Mouse (Mus musculus): ENCODE measurements around the gene Pigr. TPM values are rescaled to one million over a fixed set of nuclear protein-coding genes. Genes with fewer than 3 reads are reported as not detected.

Pigr gene
- polyA plus RNA-seq, 1 experiment: not detected

GRCm38 (mm10) chr1:130849530-130850214 is 23.2 kb downstream of the Pigr start:
- no peak for TF ChIP-seq CTCF (IDR thresholded peaks at IDR 0.05; ENCODE audit: borderline replicate concordance, insufficient read depth, low read length)
- TF ChIP-seq POLR2A (IDR thresholded peaks at IDR 0.05; ENCODE audit: low read depth, low read length): no peak
- Histone ChIP-seq H3K27ac (ENCODE audit: insufficient read depth, low read length) (no peak overlapping the region), H3K4me3 (ENCODE audit: insufficient read depth, low read length) (no peak overlapping the region)

GRCm38 (mm10) chr1:130850405-130850804 is 23.9 kb downstream of the Pigr start:
- Histone ChIP-seq H3K4me3 (ENCODE audit: insufficient read depth, low read length) (no peak overlapping the region), H3K27ac (ENCODE audit: insufficient read depth, low read length) (no peak overlapping the region), H3K4me1 (ENCODE audit: control insufficient read depth, insufficient read depth, low read length) (no peaks in the 10 kb centered on the region)
- TF ChIP-seq CTCF (IDR thresholded peaks at IDR 0.05; ENCODE audit: borderline replicate concordance, insufficient read depth, low read length): no peak
- TF ChIP-seq POLR2A (IDR thresholded peaks at IDR 0.05; ENCODE audit: low read depth, low read length): no peak

More at GRCm38 (mm10) chr1:130849530-130850214, 23.2 kb downstream of the Pigr start:
- no peaks in the 10 kb centered on the region for H3K4me1 ChIP-seq (ENCODE audit: control insufficient read depth, insufficient read depth, low read length)

GRCm38 (mm10) chr1:130854819-130855218 is 28.3 kb downstream of the Pigr start:
- Histone ChIP-seq H3K4me1 (ENCODE audit: control insufficient read depth, insufficient read depth, low read length) (no peaks in the 10 kb centered on the region), H3K4me3 (ENCODE audit: insufficient read depth, low read length) (no peak overlapping the region), H3K27ac (ENCODE audit: insufficient read depth, low read length) (no peak overlapping the region)
- TF ChIP-seq POLR2A (IDR thresholded peaks at IDR 0.05; ENCODE audit: low read depth, low read length) (no peak), CTCF (IDR thresholded peaks at IDR 0.05; ENCODE audit: borderline replicate concordance, insufficient read depth, low read length) (no peak)

GRCm38 (mm10) chr1:130855723-130856122 is 29.2 kb downstream of the Pigr start:
- Histone ChIP-seq H3K4me3 (ENCODE audit: insufficient read depth, low read length) (no peak overlapping the region), H3K27ac (ENCODE audit: insufficient read depth, low read length) (no peak overlapping the region), H3K4me1 (ENCODE audit: control insufficient read depth, insufficient read depth, low read length) (no peaks in the 10 kb centered on the region)
- TF ChIP-seq CTCF (IDR thresholded peaks at IDR 0.05; ENCODE audit: borderline replicate concordance, insufficient read depth, low read length) (no peak), POLR2A (IDR thresholded peaks at IDR 0.05; ENCODE audit: low read depth, low read length) (no peak)

- no peaks in the 10 kb centered on the region for H3K4me1 ChIP-seq (ENCODE audit: control insufficient read depth, insufficient read depth, low read length)
- H3K4me3 ChIP-seq (ENCODE audit: insufficient read depth, low read length): no peak overlapping the region
- no peak for TF ChIP-seq CTCF (IDR thresholded peaks at IDR 0.05; ENCODE audit: borderline replicate concordance, insufficient read depth, low read length)
- no peak for TF ChIP-seq POLR2A (IDR thresholded peaks at IDR 0.05; ENCODE audit: low read depth, low read length)
- no peak overlapping the region for H3K27ac ChIP-seq (ENCODE audit: insufficient read depth, low read length)
Measured at GRCm38 (mm10) chr1:130857456-130857855, 31.0 kb downstream of the Pigr start.

GRCm38 (mm10) chr1:130864238-130864637 is 37.8 kb downstream of the Pigr start:
- TF ChIP-seq CTCF (IDR thresholded peaks at IDR 0.05; ENCODE audit: borderline replicate concordance, insufficient read depth, low read length) (no peak), POLR2A (IDR thresholded peaks at IDR 0.05; ENCODE audit: low read depth, low read length) (no peak)
- Histone ChIP-seq H3K4me3 (ENCODE audit: insufficient read depth, low read length) (no peak overlapping the region), H3K4me1 (ENCODE audit: control insufficient read depth, insufficient read depth, low read length) (no peaks in the 10 kb centered on the region), H3K27ac (ENCODE audit: insufficient read depth, low read length) (no peak overlapping the region)

- H3K27ac ChIP-seq (ENCODE audit: insufficient read depth, low read length): no peak overlapping the region
- no peak overlapping the region for H3K4me3 ChIP-seq (ENCODE audit: insufficient read depth, low read length)
- H3K4me1 ChIP-seq (ENCODE audit: control insufficient read depth, insufficient read depth, low read length): no peaks in the 10 kb centered on the region
- TF ChIP-seq CTCF (IDR thresholded peaks at IDR 0.05; ENCODE audit: borderline replicate concordance, insufficient read depth, low read length) (no peak), POLR2A (IDR thresholded peaks at IDR 0.05; ENCODE audit: low read depth, low read length) (no peak)
Measured at GRCm38 (mm10) chr1:130864741-130865140, 38.3 kb downstream of the Pigr start.

GRCm38 (mm10) chr1:130865541-130866221 is 39.2 kb downstream of the Pigr start, which contains the start of gene Fcmr:
Gene Fcmr (plus strand): TSS chr1:130865669.
- TF ChIP-seq CTCF (IDR thresholded peaks at IDR 0.05; ENCODE audit: borderline replicate concordance, insufficient read depth, low read length) (no peak), POLR2A (IDR thresholded peaks at IDR 0.05; ENCODE audit: low read depth, low read length) (no peak)
- Histone ChIP-seq H3K27ac (ENCODE audit: insufficient read depth, low read length) (no peak within 1 kb of the TSS), H3K4me3 (ENCODE audit: insufficient read depth, low read length) (no peak within 1 kb of the TSS), H3K4me1 (ENCODE audit: control insufficient read depth, insufficient read depth, low read length) (no peaks in the 10 kb centered on the region)

- H3K27ac ChIP-seq (ENCODE audit: insufficient read depth, low read length): no peak overlapping the region
- no peak overlapping the region for H3K4me3 ChIP-seq (ENCODE audit: insufficient read depth, low read length)
- H3K4me1 ChIP-seq (ENCODE audit: control insufficient read depth, insufficient read depth, low read length): no peaks in the 10 kb centered on the region
- TF ChIP-seq POLR2A (IDR thresholded peaks at IDR 0.05; ENCODE audit: low read depth, low read length): no peak
- TF ChIP-seq CTCF (IDR thresholded peaks at IDR 0.05; ENCODE audit: borderline replicate concordance, insufficient read depth, low read length): no peak
Measured at GRCm38 (mm10) chr1:130872912-130873311, 46.4 kb downstream of the Pigr start.

- TF ChIP-seq POLR2A (IDR thresholded peaks at IDR 0.05; ENCODE audit: low read depth, low read length) (no peak), CTCF (IDR thresholded peaks at IDR 0.05; ENCODE audit: borderline replicate concordance, insufficient read depth, low read length) (peak; percentile 29; the same call in 1 of the 2 replicates)
Measured at GRCm38 (mm10) chr1:130875139-130875538, 48.7 kb downstream of the Pigr start.

More at GRCm38 (mm10) chr1:130875139-130875538, 48.7 kb downstream of the Pigr start:
- Histone ChIP-seq H3K4me1 (ENCODE audit: control insufficient read depth, insufficient read depth, low read length) (no peaks in the 10 kb centered on the region), H3K27ac (ENCODE audit: insufficient read depth, low read length) (no peak overlapping the region), H3K4me3 (ENCODE audit: insufficient read depth, low read length) (no peak overlapping the region)

Data from embryonic fibroblast, embryonic 13.5 days (primary cell).